Mouse (Mus musculus) Muller cell, postnatal 12 days (primary cell): ENCODE measurements around the gene Thbs2.
A peak's percentile ranks its signal among the peaks of the same experiment; 100 is the strongest.
"Not testable (repeated sequence)": the region's sequence is repeated elsewhere in the genome, so short reads cannot be mapped to it uniquely, and the experiment has no call there.

Source experiments
- DNase-seq: peaks from one replicate; pipeline ENCODE4 v3.0.0-alpha.2; 2015; ENCODE audit errors: inconsistent ontology term

The Thbs2 gene

GRCm38 (mm10) chr17:14635546-14636323, 58.3 kb downstream of the Thbs2 start:
- DNase-seq, result no peak

- no peak for DNase-seq
Observed at GRCm38 (mm10) chr17:14628901-14629300, 65.1 kb downstream of the Thbs2 start.

GRCm38 (mm10) chr17:14627828-14628338, 66.2 kb downstream of the Thbs2 start:
- DNase-seq, result no peak

- DNase-seq, result no peak
Observed at GRCm38 (mm10) chr17:14624433-14624832, 69.6 kb downstream of the Thbs2 start.

GRCm38 (mm10) chr17:14621006-14621405, 73.0 kb downstream of the Thbs2 start:
- not testable (repeated sequence) for DNase-seq

- peak; percentile 43 for DNase-seq
Observed at GRCm38 (mm10) chr17:14620037-14620436, 74.0 kb downstream of the Thbs2 start.

- DNase-seq, result no peak
Observed at GRCm38 (mm10) chr17:14619038-14619437, 75.0 kb downstream of the Thbs2 start.
